Mouse (Mus musculus) regulatory T cell (primary cell): Measurements from ENCODE around the gene Nap1l2.
"Not testable (repeated sequence)": the region's sequence is repeated elsewhere in the genome, so short reads cannot be mapped to it uniquely, and the experiment has no call there.

Source experiments
- in situ Hi-C: fragments of 300-600 bp; cut with MboI, MseI; formaldehyde crosslinking; loops from one replicate; pipeline ENCODE4 v1.15.1; 2025; ENCODE audit warnings: high pct_unique_total_duplicates

Gene Nap1l2

DNA sequence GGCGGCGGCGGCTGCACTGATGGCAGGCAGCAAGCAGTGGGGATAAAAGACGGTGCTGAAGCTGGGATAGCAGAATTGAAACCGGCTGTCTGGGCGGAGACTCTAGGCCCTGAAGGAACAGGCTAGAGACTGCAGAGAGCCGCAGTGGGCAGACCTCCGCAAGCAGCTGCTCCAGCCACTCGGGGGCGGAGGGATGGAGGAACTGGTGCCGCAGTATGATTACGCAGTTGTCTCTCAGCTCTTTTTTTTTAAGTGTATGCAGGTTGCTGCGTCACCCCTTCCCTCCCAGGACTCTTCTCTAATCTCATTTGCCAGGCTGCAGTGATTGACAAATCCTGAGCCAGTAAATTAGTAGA is at the start of gene Nap1l2:
Gene Nap1l2 (minus strand): TSS at position 210 of the 356 bp plus-strand sequence.
- in situ Hi-C loops: no loop called here

DNA sequence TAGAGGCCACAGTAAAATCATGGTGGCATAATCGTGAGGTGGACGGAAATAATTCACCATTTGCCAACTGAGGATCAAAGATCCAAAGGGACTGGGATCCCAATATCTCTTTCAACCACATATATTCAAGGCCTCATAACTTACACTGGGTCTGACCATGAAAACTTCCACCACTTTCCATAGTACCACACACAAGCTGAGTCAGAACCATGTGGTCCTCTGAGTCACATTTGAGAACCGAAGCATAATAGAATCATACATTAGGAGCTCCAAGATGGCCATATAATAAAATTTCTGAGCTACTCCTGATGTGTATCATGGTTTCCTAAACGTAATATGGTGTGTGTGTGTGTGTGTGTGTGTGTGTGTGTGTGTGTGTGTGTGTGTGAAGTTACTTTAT is 28.8 kb upstream of the Nap1l2 start:
- in situ Hi-C loops: no loop called here

DNA sequence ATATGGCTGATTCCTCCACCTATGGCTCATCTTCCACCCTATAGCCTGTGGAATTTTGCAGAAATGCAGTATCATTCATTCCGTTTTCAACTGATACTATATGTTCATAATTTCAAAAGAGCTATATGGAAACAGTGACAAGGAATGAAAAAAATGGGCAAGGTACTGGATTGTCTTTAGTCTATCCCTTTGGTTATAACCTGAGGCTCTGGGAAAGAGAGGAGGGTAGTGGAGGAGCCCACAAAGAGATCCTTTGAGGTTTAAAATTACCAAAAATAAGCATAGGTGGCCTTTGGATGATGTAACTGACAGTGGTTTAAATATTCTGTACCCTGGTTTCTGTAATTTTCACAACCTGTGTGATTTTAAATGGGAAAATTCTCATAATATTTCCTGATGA is 389 bp upstream of the Nap1l2 start:
- in situ Hi-C loops: no loop called here

DNA sequence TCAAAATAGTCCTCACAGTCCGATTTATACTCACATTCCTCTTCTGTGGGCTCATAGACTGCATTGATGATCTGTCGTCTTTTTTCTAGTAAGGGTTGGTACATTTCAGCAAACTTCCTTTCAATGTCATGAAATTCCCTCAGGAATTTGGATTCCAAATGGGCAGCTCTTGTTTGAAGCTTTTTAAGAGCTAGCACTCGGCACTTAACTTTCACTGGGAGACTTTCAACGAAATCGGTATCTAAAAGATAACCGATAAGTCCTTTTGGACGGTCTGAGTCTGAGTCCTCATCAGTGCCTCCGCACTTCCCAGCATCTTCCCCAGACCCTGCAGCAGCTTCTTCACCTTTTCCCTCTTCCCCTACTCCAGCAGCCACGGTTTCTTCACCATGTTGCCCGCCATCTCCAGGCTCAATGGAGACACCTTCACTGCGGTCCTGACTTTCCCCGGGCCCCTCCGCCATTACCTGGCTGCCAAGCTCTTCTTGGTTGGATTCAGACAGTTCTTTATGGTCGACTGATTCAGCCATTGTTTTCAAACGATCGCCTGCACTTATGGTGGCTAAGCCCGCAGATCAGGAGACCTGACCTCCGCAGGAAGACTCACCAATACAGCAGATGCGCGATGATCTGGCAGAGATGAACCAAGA is 534 bp downstream of the Nap1l2 start:
- in situ Hi-C loops: no loop called here

DNA sequence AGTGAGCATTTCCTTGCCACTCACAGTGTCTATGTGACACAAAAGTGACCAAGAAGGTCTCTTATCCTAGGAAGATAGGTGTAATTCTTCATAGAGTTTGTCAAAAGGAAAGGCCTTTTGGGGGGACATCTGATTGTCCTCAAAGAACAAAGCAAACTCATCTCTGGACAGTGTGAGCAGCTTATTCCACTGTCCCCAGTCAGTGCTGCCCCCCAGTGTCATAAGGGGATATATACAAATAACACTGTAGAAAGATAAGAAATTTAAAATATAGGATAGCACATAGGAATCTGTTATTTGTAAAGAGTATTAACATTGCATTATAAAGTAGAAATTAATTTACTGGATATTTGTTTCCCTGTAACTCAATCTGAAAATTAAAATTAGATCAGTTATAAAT is 2.9 kb downstream of the Nap1l2 start:
- in situ Hi-C loops: no loop called here

DNA sequence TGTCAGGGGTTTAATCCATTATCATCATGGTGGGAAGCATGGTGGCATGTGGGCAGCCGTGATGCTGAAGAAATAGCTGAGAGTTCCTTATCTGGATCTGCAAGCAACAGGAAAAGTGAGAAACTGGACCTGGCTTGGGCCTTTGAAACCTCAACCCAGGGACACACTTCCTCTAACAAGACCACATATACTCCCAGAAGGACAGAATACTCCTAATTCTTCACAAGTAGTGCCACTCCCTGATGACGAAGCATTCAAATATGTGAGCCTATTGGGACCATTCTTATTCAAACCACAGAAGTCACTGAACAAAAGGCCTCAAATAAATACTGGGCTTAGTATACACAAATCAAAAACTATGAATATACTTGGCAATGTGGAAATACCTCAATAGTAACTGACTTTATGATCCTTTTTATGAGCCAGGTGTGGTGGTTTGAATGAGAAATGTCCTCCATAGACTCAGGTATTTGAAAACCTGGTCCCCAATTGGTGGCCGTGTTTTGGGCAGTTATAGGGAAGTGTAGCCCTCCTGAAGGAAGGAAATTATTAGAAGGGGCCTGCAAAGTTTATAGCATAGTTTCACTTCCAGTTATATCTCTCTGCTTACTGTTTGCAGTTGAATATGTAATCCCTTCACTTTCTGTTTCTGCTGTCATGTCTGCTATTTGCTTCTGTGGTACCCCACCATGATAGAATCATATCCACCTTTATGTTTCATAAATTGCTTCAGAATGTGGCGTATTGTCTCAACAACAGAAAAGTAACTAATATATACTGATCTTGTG is 6.5 kb downstream of the Nap1l2 start:
- in situ Hi-C loops: no loop called here

DNA sequence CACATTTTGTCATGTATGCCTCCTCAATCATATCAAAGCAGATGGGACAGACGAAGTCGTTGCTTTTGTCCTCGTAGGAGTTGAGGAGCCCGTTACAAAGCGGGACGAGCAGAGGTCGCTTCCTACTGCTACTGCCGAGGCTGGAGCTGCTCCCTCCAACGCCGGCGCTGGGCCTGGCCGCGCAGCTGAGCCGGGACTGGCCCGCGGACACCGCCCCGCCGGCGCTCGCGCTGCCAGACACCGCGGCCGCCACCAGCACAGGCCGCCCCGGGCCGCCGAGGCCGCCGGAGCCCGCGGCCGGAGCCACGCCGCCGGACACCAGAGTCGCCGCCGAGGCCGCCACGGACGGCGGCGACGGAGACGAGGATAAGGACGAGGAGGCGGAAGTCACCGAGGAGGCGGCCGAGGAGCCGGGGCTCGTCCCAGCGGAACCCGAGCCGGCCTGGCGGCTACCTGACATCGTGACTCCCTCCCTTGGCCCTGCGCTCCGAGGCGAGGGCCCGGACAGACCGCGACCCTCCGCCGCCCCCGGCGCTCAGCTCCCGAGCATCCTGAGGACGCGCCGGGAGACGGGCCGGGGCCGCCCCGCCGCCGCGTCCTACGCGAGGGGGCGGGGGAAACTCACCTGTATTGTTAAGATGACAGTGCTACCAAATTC is 21.4 kb downstream of the Nap1l2 start:
- in situ Hi-C loops: not testable (repeated sequence)

DNA sequence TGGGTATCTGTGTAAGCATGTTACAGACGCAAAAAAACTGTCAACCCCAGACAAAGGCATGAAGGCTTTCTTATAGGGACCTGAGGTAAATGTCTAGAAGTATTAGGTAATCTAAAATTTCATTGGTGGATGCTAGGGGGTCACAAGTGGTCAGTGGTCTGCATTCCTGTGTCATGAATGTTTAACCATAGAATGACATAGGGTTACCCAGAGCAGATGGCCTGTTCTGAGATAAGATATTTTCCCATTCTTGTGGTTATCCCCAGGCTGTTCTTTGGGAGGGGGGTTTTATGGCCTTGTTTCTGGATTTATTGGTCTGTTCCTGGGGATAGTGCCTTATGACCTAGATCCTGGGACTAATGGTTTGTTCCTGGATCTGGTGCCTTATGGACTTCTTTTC is 30.3 kb downstream of the Nap1l2 start:
- in situ Hi-C loops: no loop called here

DNA sequence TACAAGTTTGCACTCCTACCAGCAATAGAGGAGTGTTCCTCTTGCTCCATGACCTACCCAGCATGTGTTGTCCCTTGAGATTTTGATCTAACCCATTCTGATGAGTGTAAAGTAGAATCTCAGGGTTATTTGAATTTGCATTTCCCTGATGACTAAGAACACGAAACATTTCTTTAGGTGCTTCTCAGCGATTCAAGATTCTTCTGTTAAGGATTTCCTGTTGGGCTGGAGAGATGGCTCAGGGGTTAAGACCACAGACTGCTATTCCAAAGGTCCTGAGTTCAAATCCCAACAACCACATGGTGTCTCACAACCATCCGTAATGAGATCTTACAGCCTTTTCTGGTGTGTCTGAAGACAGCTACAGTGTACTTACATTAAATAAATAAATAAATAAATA is 47.9 kb downstream of the Nap1l2 start:
- in situ Hi-C loops: no loop called here
